Mouse (Mus musculus) lung, adult 2 months (tissue): ENCODE measurements at regions not wholly inside any gene's neighbourhood (a gene's known extent, or its start where the extent isn't known, plus 50 kb on each side); places are given as distances from the start of the nearest gene placed in this dataset.

ENCODE experiments used
- DNase-seq: peaks from one replicate; pipeline ENCODE4 v3.0.0; 2022
- H3K4me1 ChIP-seq: fragments of 200-500 bp; 2 replicates; pipeline ENCODE4 v1.6.1; 2011; ENCODE audit warnings: low read length; ENCODE audit not compliant: control insufficient read depth, insufficient read depth
- H3K4me3 ChIP-seq: fragments of 200-500 bp; replicated peaks from 2 replicates; pipeline ENCODE3; 2011; ENCODE audit warnings: low read depth, mild to moderate bottlenecking, control low read depth, low read length; ENCODE audit errors: extremely low read depth
- CTCF ChIP-seq: fragments of 200-500 bp; IDR thresholded peaks from 2 replicates; pipeline ENCODE4 v1.5.1; 2011; ENCODE audit warnings: mild to moderate bottlenecking, low read length, control low read depth; ENCODE audit not compliant: insufficient read depth
- POLR2A ChIP-seq: fragments of 200-500 bp; IDR thresholded peaks from 2 replicates; pipeline ENCODE4 v1.6.1; 2011; ENCODE audit warnings: low read depth, mild to moderate bottlenecking, control low read depth, low read length, borderline replicate concordance; ENCODE audit errors: extremely low read depth
- WGBS: fragments of 180-500 bp; shearing (Covaris S2); methylation state at CpG from one replicate; pipeline ENCODE4 v1.1.7; 2018; 5-methylcytosine and 5-hydroxymethylcytosine counted together

DNA sequence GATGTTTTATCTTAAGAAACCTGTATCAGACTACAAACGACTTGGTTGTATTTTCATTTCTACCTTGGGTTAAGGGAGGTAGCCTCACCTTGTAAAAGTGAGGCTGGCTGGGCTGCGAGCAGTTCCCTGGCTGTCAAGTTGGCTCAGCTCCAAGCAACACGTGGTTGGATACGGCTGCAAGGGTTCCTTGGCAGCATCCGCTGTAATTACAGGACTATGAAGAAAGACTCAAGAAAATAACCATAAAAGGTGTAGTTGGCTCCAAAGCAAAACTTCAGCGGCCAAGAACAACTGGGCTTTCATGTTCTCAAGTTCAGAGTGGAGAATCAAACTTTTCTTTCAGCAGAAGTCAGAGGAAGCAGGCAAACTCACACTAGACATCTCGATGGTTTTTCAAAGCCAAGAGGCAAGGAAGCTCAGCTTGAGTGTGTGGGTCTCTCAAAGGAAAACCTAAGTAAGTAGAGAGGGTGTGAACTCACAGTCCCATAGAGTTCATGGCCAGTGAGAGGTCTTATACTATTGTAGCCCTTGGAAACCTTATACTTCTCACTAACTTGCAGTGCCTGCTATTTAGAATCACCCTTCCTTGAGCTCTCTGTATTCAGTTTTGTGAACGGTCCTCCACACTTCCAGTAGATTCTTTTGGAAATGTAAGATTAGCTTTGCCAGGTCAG is 676.1 kb downstream of the Egfem1 start:
- TF ChIP-seq POLR2A (no peak), CTCF (no peak)
- peak; percentile 12 for DNase-seq
- 32% methylated on average over 8 of the region's 8 CpGs for WGBS
- no peak overlapping the region for H3K4me3 ChIP-seq
- no peaks in the 10 kb centered on the region for H3K4me1 ChIP-seq
